Mouse (Mus musculus) inflammation-experienced regulatory T-cells, adult 6 months (primary cell): ENCODE data around the gene Tbxa2r. TPM values are rescaled to one million over a fixed set of nuclear protein-coding genes. Genes with fewer than 3 reads are reported as not detected.

Experiments used
- ATAC-seq: one replicate; pipeline ENCODE4 v1.8.0; 2017
- polyA plus RNA-seq, 3 experiments: library from polyadenylated mRNA; unstranded; fragments of 100-300 nt; shearing (Covaris generic); gene quantifications; one replicate each; pipeline ENCODE4 v1.2.1; 2017

The Tbxa2r gene
- polyA plus RNA-seq = 10 to 100 TPM in 2 of 3 experiments, 1 to 10 TPM in 1; 10.0 to 21.7 (median 17.0) TPM

GRCm38 (mm10) chr10:81328386-81328785 lies at the start of gene Tbxa2r:
Tbxa2r (plus strand) TSS chr10:81328731.
- ATAC-seq = peak; percentile 66

GRCm38 (mm10) chr10:81279496-81279895 lies 49.0 kb upstream of the Tbxa2r start:
- no peak for ATAC-seq

DNA sequence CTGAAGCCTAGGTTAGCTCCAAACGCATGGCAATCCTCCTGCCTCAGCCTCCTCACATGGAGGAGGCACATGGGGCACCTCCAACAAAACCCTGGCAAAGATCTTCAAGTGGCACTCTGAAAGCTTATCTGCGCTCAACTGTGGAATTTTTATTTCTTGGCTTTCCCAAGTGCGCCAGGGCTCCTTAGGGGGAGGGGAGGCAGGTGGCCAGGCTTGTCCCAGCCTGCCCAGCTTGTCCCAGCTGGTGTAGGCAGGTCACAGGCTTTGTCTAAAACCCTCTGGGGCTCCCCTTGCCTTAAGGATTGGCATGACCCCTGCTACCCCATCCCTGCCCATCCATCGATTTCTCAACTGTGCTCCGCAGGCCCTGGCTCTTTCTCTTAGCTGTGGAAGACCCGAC lies 44.3 kb upstream of the Tbxa2r start:
- no peak for ATAC-seq

GRCm38 (mm10) chr10:81284719-81285118 lies 43.8 kb upstream of the Tbxa2r start:
- no peak for ATAC-seq

DNA sequence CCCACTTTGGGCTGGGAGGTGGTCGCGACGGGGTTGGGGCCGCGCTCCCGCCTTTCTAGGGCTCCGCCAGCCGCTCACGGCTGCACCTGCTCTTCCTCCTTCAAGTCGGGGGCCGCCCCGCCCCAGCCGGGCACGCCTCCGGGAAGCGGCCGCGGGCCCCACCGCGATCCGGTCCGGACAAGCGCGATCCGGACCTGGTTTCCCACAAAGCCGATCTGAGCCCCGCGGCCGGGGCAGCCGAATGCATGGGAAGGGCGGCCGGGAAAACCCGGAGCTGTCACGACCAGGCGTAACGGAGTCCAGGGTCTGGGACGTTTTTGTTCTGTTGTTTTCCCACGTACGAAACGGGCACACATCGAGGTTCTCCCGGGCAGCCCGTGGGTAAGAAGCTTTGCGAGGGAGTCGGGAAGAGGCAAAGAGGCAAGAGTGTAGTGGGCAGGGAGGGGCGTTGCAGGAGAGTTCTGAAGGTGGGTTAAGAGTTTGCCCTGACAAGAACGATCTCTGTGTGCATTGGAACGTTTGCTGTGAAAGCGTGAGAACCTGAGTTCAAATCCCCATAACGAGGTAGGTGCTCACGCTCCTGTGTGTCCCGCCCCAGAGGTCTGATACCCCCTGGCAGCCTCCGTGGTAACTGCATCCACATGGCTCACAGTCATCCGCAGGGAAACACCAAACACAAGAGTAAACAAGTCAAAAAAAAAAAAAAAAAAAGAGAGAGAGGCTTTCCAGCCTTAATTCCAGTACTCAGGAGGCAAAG lies 42.7 kb upstream of the Tbxa2r start:
- ATAC-seq = peak; percentile 93

DNA sequence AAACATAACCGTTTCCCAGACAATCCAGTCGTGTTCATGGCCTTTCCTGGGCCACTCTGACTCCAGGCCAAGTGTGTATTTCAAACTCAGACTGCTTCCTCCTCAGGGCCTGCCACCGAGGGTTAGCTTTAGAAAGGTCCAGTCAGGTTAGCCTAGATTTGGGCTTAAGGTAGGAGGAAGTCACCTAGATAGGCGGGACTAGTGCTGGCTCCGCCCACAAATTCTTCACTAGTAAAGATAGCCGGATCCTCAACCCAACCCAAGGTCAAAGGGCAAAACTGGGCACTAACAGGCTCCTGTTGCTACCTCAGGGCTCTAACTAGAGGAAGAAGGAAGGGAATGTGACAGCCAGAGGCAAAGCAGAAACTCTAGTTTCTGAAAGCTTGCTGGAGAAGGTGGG lies 41.9 kb upstream of the Tbxa2r start:
- no peak for ATAC-seq

- no peak for ATAC-seq
These were observed 40.9 kb upstream of the Tbxa2r start for GRCm38 (mm10) chr10:81287513-81288157.

- ATAC-seq = no peak
These were observed 39.9 kb upstream of the Tbxa2r start for GRCm38 (mm10) chr10:81288601-81289000.

- no peak for ATAC-seq
These were observed 39.3 kb upstream of the Tbxa2r start for GRCm38 (mm10) chr10:81289278-81289677.

DNA sequence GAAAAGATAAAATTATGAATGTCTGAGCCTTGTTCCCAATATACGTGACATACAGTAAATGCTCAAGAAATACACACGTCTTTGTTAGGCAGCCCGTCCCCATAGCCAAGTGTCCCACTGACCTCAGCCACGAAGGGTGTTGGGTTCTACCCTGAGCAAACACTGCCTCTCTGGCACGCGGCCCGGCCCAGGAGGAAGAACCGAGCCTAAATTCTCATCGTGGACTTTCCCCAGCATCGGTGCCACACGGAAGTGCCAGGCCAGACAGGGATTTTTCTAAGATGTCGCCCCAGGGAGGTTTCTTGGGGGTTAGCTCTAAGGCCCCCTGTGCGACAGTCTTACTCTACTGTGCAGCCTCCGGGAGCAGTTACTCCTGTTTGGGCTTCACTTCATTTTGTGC lies 38.7 kb upstream of the Tbxa2r start:
- no peak for ATAC-seq

GRCm38 (mm10) chr10:81290698-81291460 lies 37.7 kb upstream of the Tbxa2r start:
- no peak for ATAC-seq

DNA sequence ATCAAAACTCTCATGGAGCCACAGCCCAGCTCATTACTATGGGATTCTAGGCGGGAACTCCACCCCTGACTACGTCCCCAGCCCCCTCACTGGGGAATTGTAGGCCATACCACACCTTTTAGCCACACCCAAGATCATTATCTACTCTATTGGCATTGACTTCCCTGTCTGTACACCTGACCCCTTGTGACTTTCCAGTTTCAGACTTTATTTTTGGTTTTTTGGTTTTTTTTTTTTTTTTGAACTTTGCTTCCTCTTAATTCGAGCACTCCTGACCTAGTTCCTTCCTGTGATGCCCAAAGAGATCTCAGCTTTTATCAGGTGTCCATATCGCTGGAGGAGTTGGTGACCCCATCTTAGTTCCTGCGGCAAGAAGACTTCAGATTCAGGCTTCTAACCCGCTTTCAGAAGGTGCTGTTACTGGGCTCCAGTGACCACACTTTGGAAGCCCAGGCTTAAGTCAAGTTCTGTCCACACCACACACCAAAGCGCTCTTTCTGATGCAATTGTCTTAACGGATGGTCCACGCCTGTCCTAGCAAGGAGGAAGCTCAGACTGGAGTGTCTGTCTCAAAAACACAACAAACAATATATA lies 36.9 kb upstream of the Tbxa2r start, which contains the start of gene Tjp3:
Tjp3 (minus strand) TSS at position 71 of the 594 bp plus-strand sequence.
- no peak for ATAC-seq

GRCm38 (mm10) chr10:81292554-81293333 lies 35.8 kb upstream of the Tbxa2r start, which contains the start of gene Pip5k1c:
Pip5k1c (plus strand) TSS chr10:81292963.
- peak; percentile 92 for ATAC-seq

GRCm38 (mm10) chr10:81293334-81294030 lies 35.0 kb upstream of the Tbxa2r start:
- no peak for ATAC-seq

DNA sequence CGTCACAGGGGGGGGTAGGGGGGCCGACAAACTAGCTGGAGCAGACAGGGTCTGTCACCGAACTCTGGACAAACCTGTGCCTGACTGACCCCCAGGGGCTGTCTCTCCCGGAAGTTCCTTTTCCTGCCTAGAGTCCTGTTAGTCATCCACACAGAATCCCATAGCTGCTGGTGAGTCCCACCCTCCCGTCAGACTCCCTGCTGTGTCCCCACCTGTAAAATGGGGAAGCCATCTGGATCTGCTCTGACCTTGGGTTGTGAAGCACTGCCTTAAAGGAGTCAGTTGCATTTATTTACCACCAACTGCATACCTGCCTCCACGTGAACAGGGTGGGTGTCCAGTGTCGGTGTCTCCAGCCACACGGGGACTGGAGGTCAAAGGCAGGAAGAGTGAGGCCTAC lies 34.1 kb upstream of the Tbxa2r start:
- ATAC-seq = no peak

DNA sequence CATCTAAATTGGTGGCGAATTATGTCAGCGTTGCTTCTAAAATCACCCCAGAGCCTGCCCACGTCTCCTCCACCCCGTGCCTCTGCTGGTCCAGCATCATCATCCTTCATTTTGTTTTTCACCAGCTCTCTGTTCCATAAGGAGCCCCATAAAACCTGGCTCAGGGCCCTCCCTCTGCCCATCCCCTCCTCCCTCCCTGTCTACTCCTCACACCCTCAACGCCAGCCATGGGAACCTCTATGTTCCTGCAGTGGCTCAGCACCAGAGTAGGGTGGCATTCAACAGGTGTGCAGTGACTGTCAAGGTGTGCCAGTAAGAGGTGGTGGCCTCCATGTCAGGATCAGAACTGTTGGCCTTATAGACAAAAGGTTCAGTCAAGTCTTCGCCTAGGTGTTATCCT lies 33.3 kb upstream of the Tbxa2r start:
- no peak for ATAC-seq

- no peak for ATAC-seq
These were observed 31.3 kb upstream of the Tbxa2r start for GRCm38 (mm10) chr10:81297246-81297645.

DNA sequence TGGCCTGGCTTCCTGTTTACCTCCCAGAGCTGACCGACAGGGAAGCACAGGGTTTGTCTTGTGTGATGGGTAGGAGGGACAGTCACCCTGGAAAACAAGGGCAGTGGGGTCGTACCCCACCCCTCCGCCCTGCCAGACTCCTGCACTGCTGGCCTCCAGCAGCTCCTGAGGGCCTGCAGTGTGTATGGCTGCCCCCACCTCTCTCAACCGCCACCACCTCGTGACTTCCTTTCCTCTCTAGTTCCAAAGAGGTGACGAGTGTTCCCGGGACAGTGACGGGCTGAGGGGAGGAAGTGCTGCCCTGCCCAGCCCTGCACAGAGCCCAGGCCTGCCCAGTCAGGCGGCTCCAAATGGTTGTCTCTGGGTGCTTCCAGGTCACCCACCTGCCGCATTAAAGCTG lies 30.7 kb upstream of the Tbxa2r start:
- peak; percentile 70 for ATAC-seq

DNA sequence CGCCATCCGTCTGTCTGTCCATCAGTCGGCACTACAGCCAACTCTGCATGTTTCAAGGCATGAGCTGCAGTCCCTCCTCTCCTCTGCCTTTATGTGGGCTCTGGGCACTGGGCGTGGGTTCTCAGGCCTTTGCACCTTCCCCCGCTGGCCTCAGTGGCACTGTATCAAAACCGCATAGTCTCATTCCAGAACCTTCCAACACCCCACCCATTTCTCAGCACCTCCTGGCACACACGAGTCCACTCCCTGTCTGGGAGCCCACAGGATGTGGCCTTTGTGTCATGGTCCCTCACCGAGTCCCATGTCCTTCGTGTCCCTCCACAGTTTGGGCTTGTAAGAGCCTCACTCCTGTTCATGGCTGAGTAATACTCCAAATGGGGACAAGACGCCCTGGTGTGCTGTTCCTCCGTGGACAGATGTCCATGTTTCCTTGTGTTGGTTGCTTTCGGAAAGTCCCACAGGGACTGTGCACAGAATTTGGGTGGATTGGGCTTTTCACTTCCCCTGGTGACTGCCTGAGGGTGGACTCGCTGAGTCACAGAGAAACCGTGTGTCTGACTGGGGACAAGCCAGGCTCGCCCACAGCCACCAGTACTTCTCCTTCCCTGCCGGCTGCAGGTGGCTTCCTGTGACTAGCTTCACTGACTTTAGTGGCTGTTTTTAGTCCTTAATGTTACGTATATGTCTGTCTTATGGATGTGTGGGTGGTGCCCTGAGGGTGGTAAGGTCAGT lies 30.0 kb upstream of the Tbxa2r start:
- ATAC-seq = peak; percentile 58

DNA sequence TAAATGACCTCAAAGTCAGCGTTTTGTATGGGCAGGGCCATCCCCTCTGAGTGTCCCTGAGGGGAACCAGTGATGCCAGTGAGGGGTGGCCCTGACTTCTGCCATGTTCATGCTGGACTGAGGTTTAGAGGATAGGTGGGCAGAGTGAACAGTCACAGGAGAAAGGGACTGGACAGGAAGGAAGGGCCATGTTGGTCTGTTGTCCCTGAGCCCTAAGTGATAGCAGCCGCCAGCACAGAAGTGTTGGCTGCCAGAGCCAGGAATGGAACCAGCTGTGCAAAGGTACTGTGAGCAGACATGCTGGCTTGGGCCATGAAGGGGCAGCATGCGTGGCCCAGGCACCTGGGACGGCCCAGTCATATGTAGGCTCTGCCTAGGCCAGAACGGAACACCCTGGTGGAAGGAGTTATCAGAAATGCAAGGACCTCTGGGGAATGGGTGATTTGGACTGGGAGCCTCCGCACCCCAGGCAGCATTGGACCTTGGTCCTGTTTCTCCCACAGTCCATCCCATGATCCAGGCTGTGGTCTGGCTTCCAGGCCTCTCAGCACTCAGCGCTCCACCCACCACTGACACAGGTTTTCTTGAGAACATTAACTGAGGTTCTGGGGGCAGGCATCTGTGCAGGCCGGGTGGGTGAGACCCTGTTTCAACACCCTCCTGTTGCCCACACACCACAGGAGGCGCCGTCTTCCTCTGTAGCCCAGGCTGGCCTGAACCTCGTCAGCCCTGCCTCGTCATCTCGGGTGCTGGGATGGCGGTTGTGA lies 28.8 kb upstream of the Tbxa2r start:
- ATAC-seq = no peak
